Mouse (Mus musculus) layer of hippocampus, postnatal 10 days (tissue): ENCODE measurements around the gene Flrt3. TPM values are rescaled to one million over a fixed set of nuclear protein-coding genes. Genes with fewer than 3 reads are reported as not detected.
A peak's percentile ranks its signal among the peaks of the same experiment; 100 is the strongest.

Experiments
- DNase-seq, 2 experiments: peaks; one replicate each; pipeline ENCODE4 v3.0.0; 2021; ENCODE audit warnings: low spot score in 2 of 2
- long read RNA-seq: library from polyadenylated mRNA; stranded (forward); transcript quantifications from one replicate; pipeline ENCODE4 v2.0.0, GENCODE M21; 2023
- total RNA-seq, 2 experiments: library from RNA; stranded (reverse); gene quantifications; 2 replicates each; pipeline ENCODE4 v1.2.3; 2021

Gene Flrt3
- total RNA-seq = 10 to 100 TPM; 31.7 to 36.5 TPM
- long read RNA-seq, transcript Flrt3-202 (3 exons, 3,977 nt) = major isoform, 7 of 12 reads
- long read RNA-seq, partial matches to known transcripts = 0 of 12 reads
- long read RNA-seq, other reads (novel, unspliced or antisense) = 2 of 12 reads

DNA sequence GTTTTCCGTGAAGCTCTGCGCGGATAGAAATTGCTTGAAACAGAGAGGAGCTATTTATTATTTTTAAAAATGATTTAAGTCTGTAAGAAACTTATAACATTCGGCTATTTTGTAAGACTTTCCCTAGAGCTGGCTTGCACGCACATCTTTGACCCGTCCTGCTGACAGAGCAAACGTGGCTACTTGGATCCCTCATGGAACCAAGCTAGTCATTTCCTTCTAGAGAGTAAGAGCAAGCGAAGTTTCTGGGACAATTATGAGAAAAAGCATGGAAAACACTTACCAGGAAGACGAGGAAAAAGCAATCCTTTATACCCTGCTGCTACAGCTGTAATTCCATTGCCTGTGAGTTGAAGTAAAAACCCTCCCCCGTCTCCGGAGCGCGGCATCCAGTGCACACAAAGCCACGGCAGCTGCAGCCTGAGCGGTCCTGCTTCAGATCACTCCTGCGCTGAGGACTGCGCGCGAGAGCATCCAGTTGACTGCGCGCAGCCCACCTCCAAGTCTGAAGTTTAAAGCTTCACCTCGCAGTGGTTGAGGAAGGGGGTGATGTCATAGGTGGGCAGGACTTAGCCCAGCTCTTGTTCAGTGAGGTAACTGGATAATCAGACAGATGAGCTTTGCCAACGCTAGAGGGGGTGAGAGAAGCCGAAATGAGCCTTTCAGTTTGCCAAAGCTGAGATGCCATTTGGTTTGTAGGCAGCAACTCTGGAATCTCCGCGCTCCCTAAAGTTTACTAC, at the start of gene Flrt3:
Gene Flrt3, minus strand, starts transcription at position 507 of the 740 bp plus-strand sequence.
- peak; percentile 86 to 87 for DNase-seq

DNA sequence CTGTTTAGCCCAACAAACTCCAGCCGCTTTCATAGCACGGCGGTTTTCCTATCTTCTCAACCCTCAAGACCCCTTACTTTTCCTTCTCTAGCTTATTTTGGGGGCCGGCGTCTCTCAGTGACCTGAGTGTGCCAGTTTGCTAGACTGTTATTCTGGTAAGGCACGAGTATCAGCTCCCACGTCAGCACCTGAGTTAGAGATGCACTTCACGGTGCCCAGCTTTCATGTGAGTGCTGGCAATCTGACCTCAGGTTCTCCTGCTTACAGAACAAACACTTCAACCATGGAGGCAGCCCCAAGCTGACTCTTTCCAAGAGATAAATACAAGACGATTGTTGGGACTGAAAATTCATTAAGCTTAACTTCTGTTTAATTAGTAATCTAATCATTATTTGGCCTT, 46.1 kb upstream of the Flrt3 start:
- DNase-seq = no peak

DNA sequence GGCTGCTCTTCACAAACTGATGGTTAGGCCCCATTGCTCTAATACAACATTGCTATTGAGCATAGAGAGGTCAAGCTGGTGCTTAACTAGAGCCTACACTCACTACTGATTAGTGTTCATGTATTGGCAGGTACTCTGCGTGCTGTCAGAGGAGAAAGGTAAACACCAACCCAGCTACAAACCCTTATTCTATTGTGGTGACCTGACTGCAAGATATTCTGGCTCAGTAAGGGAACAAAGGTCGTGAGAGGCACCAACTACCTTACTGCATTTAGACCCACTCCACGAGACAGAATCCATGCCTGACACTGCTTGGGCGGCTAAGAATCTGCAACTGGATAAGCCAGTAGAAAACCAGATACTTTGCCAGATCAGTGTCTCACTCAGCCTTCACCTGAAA, 44.6 kb upstream of the Flrt3 start:
- no peak for DNase-seq

DNA sequence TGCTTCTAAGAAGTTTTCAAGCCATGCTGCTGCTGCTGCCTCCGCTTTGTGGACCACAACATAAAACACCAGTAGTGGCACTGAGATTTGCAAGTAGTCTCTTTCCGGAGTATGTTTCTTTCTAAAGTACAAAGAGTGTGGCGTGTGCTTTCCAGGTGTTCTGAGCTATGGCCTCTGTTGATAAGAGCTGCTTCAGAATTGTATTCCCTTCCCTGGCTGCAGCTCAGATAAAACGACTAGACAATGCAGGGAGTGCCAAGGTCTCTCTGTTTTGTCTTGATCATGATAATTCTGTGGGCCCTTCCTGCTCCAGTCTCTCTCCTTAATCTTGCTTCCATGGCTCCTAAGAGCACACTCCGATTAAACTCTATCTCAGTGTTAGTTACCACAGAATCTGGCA, 36.3 kb upstream of the Flrt3 start:
- no peak for DNase-seq

DNA sequence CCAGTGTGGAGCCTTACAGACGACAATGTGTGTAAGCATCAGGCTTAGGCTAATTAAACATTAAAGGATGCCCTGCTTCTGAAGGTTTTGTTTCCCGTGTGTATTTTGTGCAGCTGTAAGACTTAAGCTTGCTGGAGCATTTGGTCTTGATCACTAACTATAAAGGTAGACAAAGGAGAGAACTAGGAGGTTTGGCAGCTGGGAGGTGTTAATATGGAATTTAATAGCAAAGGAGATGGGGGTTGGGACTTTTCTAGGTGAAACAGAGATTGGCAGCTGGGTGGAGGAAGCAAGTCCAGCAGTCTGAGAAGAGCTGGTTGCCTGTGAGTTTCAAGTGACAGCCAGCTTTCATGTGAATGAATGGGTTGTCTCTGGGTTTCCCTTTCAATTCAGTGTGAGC, 34.0 kb upstream of the Flrt3 start:
- no peak for DNase-seq

DNA sequence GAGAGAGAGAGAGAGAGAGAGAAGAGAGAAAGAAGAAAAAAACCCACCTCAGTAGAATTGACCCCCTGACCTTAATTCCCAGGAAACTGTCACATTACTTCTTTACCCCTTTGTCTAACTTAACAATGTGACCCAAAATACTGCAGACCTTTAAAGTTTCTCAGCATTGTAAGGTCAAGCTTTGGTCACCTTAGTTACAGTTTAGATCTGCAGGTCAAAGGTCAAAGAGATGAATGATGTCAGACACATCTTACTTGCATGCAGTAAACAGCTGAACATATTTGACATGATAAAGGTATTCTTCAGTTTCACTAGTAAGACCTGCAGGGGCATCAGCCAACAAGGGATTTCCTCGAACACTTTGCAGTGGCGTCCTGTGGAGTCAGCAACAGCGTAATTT, 32.9 kb upstream of the Flrt3 start:
- DNase-seq = no peak

DNA sequence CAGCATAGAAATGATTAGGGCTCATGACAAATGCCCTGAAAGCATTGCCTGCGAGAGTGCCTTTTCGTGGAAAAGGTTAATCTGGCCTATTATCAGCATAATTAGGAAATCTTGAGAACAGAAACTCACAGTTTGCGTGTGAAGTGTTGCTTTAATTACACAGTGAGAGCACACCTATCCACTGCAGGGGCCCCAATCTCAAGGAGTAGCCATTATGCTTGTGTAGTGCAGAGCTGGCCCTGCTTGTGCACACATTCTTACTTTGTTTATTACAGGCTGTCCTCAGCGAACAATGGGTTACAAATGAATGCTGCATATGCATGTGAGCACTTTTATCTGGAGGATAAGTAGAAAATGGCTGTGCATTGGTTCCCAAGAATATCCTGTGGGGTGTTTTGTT, 32.1 kb upstream of the Flrt3 start:
- DNase-seq = no peak

DNA sequence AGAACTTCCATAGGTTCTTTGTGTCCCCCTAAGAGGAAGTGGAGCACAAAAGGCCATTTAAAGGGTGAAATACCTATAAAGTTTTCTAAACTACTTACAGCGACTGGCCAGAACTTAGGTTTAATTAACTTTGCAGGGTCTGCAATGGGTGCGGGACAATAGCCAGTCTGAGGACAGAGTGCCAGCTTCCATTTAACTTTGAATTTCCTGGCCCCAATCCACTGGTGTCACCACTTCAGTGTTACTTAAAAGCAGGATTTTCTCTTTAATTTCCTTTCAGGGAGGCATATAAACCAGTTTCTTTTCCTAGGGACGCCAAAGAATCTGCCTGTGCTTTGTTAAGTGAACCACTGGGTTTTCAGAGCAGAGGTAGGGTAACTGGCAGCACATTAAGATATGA, 27.3 kb upstream of the Flrt3 start:
- no peak for DNase-seq

DNA sequence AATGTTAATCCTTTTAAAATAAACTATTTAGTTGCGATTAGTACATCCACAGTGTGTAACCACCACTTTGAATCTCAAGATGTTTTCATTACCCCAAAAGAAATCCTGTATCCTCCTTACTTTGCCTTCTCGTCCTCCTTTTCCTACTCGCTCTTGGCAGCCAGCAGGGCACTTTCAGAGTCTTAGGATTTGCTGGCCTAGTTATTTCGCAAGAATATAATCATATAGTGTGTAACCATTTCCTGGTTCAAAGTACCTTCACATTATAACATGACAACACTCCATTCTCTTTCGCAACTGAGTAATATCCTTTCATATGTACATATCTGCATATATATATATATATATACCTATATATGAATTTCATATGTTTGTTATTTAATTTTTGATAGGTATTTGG, 22.6 kb upstream of the Flrt3 start:
- DNase-seq = no peak

DNA sequence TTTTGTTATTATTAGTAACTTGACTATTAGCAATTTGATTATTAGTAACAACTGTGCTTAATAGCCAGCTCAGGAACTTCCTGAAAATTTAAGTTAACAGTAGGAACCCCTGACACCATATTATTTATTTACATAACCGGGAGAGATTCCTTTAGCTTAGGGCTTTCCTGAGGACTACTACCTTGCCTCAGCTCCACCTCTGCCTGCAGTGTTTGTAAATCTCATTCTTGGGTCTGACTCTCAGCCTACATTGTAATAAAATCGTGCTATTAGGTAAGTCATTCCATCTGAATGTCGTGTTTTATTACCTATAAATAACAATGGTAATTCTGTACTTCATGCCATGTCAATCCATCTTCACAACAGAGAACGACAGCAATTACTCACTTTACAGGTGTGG, 21.2 kb upstream of the Flrt3 start:
- no peak for DNase-seq

DNA sequence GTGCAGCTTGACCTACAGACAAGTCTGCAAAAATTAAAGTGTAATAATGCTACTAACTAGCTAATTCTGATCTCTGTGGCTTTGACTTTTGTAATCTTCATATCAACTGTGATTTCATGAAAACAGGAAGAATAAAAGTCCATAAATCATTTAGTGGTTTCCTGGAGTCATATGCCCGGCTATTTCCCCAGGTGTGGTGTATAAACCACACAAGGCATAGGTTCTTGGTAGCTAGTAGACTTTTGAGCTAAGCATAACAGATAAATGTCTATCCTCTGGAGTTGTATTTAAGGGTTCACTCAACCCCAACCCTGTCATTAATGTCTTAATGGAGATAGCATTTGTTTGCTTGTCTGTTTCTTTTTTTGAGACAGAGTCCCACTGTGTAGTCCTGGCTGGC, 20.1 kb upstream of the Flrt3 start:
- DNase-seq = no peak

DNA sequence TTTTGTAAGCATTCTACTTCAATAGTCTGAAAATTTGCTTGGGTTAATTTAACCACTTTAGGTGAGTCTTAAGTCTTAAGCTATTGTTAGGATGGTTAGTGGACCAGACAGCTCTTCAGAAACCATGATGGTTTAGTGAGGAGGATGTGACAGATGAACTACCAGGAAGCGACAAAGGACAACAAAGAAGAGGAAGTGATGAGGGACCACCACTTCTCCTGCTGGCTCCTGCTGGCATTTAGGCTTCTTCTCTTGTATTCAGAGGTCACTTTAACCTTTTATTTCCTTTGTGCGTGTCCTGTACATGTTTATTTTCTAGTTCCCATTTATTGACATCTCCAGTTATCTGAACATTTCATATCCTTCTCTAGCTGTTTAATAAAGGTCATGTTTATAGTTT, 19.6 kb upstream of the Flrt3 start:
- no peak for DNase-seq

DNA sequence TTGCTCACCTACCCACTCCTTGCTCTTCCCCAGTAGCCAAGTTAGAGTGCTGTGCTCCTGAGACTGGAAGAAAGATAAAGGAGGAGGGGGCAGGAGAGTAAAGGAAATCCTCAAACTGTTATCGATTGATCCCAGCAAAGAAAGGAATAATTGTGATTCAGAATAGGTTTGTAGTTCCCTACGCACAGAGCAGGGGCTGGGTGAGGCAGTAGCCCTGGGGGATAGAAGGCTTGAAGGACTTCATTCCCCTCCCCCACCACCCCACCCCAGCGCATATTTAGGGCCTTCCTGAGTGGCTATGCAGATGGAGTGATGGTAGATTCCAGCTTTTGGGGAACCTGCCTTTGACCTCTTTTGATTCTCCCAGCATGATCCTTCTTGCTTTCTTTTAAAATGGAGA, 5.5 kb upstream of the Flrt3 start:
- DNase-seq = no peak

DNA sequence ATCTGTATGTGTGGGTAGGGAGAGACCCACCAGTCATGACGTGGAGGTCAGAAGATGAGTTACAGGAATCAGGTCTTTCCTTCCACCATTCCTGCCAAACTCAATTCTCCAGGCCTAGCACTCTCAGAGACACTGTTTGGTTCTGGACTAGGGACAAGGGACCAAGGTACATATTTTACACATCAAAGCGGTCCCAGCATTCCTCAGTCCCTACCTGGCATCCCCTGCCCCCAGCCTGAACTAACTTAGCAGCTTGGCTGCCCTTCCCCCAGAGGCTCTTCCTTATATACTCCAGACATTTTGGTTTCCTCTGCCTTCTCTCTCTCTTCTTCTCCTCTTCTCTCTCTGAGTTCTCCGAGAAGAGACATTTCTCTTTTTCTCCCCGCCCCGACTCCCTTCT, 2.2 kb upstream of the Flrt3 start:
- no peak for DNase-seq

DNA sequence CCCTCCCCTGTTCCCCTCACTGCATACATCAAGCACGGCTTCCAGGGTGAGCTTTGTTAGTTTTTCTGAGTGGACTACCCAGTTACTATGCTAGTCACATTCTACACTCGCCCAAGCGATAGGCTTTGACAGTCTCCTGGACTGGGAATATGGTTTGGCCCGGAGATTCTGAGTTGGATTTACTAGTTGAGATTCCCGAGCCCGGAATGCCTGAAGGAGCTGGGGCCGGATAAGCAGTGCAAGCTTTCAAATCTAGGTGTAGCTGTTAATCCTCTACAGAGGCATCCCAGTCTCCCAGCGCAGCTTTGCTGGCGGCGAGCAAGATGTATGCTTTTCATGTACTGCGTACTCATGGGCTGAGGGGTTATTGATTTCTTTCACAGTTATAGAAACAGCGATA, 812 bp downstream of the Flrt3 start:
- peak; percentile 53 to 60 for DNase-seq

DNA sequence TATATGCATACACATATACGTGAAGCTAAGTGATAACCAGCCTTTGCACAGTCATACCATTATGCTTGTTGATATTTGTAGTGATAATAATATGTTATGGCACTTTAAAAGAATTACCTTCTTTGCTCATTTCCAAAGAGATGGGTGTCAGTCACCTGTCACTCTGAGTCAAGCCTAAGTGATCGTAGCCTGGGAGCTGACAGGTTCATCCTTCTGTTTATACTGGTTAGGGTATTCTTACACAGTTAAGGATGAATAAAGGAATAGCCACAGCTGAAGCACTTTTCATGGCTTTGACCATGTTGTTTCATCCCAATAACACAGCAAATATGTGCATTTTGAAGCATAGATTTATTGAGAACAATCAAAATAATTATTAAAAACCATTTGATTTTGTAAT, 1.5 kb downstream of the Flrt3 start:
- DNase-seq = no peak

DNA sequence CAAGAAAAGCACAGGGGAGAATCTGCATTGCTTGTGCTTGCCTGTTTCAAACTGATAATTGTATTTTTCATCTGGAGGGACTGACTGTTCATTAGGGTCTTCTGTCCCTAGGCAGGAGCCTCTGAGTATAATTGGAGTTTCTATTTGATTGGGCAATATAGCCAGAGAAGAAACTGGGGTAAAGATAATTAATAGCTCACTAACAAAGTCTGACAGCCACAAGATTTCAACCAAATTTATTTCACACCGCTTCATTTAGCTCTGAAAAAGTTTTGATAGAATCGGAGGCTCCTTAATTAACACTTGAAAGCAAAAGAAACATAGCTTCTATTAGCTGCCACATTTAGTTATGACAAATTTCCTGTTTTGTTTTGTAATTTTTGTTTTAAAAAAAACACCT, 2.2 kb downstream of the Flrt3 start:
- DNase-seq = no peak

DNA sequence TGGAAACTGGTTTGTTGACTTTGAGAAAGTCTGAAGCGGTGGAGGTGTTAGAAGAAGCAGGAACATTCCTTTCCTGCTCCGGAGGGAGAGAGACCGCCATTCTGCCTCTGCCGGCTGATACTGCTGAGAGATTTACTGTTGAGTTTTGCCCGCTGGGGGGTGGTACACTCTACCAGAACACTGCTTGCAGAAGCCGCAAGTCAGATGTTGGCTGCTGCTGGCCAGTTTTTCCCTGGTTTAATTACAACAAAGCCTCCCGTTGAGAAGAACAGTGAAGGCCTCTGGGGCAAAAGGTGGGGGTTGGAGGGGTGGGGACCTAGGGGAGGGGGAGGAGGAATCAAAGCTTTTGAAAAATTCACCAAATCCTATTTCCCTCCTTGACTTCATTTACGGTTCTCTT, 3.0 kb downstream of the Flrt3 start:
- DNase-seq = peak; percentile 78 to 86

DNA sequence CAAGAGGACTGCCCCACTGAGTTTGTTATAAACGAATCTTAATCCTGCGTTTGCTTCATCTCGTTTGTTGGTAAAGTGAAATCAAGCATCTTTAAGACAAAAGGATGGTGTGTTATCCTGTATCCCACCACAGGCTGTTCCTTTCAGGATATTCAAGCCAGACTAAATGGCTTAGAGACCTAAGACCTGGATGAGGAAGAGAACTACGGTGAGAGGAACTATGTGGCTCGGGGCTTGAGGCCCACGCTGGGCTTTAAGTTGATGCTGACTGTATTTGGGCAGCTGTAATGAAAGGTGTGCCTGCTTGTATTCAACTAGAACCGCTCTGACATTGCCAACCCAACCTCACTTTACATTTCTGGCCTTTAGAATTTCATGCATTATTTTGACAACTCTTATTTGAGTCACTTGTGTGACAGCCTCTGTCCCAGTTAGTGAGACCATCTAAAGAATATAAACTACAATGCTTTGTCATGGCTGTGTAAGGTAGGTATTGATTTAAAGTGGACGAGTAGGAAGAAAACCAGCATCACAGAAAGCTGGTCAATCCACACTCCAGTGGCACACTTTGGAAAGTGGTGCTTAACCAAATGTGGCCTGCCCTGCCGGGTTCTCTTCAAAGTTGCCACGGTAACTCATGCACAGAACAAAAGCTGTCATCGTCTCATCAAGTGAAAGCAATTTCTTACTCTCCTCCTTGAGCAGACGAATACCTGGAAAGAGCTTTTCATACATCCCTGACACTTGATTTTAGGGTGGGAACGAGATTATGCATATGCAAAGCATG, 3.8 kb downstream of the Flrt3 start:
- DNase-seq = no peak

DNA sequence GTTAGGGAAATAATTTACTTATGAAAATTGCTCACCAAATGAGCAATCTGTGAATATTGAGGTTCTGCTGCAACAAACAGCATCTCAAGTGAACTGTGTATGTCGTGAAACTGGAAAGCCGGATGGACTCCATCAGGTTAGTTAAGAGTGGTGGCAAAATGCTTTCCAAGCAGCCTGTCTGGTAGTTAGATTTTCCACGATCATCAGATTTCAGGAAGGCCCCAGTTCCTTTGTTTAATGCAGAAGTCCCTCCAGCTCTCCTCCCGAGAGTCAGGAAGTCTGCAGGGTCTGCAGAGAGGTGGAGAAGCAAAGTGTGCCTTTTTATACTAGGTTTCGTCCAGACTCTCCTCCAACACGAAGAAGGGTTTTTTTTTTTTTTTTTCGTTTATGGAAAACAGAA, 4.4 kb downstream of the Flrt3 start:
- DNase-seq = no peak

DNA sequence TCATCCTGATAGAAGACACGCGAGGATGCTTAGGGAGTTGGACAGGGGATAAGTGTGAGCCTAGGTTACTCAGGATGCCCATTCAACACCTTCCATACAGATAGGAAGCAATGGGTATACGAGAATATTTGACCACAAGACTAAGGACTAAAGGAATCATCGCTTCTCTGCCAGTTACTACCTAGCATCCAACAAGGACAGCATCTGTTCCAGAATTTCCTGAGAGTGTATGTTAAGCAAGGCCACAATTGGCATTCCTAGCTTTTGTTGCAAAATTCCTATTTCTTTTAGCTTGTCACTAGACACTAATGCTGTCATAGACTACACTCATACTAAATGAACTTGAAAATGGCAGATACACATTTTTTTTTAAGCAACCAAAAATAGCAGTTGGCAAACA, 6.9 kb downstream of the Flrt3 start:
- DNase-seq = no peak

DNA sequence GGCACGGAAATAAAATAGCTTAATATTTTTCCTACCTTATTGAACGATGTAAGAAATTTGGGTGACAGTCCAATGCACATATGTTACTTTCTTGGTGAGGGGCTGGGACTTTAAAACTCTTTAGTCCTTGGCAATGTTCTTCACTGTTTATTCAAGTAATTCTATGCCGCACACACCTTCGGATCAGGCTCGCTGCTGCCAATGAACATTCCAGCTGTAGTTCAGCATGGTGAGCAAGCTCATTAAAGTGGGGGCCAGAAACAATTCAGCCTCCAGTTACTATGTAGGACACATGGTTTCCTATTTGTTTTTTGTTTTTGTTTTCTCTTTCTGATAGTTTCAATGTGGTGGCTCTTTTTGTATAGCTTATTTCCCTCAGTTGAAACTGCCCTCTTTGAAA, 8.6 kb downstream of the Flrt3 start:
- DNase-seq = no peak

DNA sequence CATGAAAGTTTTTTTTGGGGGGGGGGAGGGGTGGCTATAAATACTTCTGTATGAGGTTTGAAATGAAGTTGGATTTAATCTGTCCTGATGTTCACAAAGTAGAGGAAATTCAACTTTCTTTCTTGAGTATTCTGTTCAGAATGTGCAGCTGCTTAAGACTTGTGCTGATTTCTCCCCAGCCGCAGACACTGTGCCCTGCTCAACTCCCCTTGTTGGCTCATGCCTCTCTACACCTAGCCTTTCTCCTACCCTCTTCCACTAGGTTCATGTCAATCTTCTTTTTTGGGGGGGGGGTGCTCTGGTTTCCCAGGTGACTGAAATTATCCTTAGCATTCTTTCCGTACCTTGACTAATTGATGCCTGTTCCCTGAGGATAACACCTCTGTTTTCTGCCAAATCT, 17.3 kb downstream of the Flrt3 start:
- no peak for DNase-seq
